Mouse (Mus musculus) gastrocnemius, postnatal 36 days (tissue): ENCODE results near the gene Hdac7. TPM values are rescaled to one million over a fixed set of nuclear protein-coding genes. Genes with fewer than 3 reads are reported as not detected.

ENCODE experiments used
- DNase-seq, 2 experiments: peaks; one replicate each; pipeline ENCODE4 v3.0.0; 2022
- intact Hi-C: fragments of 180-260 bp; cut with DNase I; formaldehyde crosslinking; loops from one replicate; pipeline ENCODE4 v1.15.1; 2025
- total RNA-seq, 2 experiments: library from RNA; stranded (reverse); gene quantifications; 2 replicates each; pipeline ENCODE4 v1.2.3; 2021

The Hdac7 gene
- total RNA-seq, 2 experiments from 2014 or later: 10.6 to 11.8 TPM

DNA sequence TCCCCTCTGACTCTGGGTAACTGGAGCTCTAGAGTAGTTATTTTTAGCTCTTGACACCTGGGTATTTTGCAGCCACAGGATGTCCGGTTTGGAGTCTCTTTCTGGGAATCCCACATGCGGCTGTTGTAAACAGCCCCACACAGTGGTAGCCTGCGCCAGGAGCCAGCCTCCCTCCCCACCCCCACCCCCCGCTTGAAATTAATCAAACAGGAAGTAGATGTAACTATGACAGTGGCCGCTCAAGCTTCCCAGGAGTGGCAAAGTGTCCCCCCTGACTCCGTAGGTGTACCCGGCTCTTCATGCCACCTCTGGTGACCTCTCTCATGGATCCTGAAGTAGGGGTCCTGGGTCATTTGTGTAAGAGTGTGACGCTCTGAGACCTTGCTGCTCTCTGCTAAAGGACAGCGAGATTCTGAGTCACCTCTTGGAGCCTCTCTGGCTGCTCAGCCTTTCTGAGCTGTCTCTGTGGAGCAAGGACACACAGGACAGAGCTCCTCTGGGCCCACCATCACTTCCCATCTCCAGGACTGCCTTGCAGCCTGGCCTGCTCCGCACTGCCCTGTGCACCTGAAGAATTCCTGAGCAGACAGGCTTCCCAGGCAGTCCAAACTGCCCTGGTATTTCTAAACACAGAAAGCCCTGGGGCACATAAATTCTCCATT is 22.9 kb downstream of the Hdac7 start:
- no peak for DNase-seq
- intact Hi-C loops: no loop called here

- DNase-seq: no peak
- intact Hi-C loops: no loop called here
Measured at GRCm38 (mm10) chr15:97819937-97820336, 24.4 kb downstream of the Hdac7 start.

DNA sequence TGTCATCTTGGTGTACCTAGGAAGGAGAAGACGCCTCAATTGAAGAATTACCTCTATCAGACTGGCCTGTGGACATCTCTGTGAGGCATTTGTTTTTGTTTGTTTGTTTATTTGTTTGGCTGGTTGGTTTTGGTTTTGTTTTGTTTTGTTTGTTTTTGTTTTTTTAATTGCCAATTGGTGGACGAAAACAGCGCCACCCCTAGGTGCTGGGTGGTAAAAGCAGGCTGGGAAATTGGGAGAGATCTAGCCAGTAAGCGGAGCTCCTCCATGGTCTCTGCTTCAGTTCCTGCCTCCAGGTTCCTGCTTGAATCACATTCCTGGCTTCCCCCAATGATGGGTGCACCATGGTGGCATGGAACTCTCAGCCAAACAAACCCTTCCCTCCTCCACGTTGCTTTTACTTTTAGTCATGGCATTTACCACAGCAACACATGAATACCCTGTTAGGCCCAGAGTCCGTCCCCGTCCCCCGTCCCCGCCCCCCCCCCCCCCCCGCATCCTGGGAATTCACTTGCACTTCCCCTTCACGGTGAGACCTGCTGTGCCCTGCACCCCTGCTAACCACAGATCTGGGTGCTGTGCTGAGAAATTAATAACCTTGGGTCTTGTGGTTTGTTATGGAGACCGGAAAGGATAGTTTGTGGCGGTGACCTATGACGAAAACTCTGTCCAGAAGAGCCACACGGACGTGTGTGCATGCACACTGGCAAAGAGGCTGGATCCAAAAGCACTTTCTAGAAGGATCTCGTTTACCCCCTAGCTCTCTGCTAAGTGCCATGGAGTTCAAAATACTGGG is 27.9 kb downstream of the Hdac7 start:
- DNase-seq: no peak
- intact Hi-C loops: no loop called here

GRCm38 (mm10) chr15:97815254-97815653 is 29.0 kb downstream of the Hdac7 start:
- DNase-seq: no peak
- intact Hi-C loops: no loop called here

DNA sequence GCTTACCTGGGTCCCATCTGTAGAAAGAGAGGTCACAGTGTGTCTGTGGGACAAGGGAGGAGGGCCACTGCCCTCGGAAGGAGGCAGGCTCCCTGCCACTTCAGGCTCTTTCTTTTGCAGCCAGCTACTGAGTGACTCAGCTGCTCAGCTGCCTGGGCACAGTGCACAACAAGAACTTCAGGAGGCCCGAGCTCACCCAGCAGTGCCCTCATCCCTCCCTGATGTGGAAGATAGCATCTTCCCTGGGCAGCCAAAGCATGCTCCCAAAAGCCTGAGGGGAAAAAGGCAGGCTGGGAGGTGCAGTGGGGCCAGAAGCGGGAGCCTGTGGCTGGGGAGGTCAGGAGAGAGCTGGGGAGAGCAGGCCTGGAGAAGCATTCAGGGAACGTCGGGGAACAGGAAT is 29.6 kb downstream of the Hdac7 start:
- no peak for DNase-seq
- intact Hi-C loops: no loop called here

DNA sequence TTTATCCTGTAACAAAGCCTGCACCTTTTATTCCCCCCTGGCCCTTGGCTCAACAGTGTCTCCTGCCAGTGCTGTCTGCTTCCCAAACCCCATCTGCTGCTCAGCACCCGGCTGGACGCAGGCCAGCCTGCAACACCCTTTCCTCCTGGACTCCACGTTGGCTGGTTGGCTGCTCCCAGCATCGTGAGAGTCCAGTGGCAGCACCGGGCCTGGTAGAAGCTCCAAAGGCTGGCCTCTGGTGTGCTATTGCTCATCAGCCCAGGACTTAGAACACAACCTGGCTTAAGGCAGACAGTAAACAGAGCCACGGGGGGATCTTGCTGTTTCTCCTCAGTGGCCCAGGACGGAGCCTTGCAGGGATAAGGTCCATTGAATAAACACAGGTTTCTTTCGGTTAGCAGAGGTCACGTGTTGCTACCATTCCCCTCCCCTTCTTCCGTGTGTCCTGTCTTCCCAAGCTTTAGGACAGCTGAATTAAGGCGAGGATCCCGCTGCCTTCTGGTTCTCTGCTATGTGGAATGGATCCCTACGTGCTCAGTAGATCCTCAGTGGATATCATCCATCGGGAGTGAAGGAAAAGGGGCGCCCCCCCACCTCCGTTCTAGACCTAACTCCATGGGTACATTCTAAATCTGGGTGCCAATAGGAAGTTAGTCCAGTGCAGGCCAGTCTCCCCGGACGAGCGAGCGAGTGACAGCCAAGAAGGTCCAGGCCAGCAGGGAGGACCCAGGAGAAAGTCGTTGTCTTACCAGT is 30.7 kb downstream of the Hdac7 start:
- intact Hi-C loops: no loop called here
- DNase-seq: no peak

GRCm38 (mm10) chr15:97812875-97813274 is 31.4 kb downstream of the Hdac7 start:
- intact Hi-C loops: no loop called here
- DNase-seq: no peak

- DNase-seq: peak; percentile 72 to 85
- intact Hi-C loops: no loop called here
Measured at GRCm38 (mm10) chr15:97812126-97812525, 32.2 kb downstream of the Hdac7 start.

DNA sequence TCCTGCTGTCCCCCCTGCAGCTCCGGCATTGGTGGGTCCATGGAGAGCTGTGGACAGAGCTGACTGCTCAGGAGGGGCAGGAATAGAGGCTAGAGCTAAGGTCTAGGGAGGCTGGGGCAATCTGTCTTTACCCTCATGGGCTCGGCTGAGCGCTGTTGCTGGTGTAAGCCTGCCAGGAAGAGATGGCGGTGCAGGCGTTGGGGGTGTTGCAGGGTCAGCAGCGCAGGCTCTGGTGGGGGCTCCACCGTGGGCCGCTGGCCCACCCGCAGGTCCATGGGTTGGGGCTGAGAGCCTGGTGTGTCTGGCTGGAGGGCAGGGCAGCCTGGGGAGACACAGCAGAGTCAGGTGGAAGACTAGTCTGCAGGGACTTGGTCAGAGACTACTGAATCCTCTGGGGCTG is 33.0 kb downstream of the Hdac7 start:
- intact Hi-C loops: no loop called here
- no peak for DNase-seq

- no peak for DNase-seq
- intact Hi-C loops: no loop called here
Measured at GRCm38 (mm10) chr15:97810399-97810798, 33.9 kb downstream of the Hdac7 start.

DNA sequence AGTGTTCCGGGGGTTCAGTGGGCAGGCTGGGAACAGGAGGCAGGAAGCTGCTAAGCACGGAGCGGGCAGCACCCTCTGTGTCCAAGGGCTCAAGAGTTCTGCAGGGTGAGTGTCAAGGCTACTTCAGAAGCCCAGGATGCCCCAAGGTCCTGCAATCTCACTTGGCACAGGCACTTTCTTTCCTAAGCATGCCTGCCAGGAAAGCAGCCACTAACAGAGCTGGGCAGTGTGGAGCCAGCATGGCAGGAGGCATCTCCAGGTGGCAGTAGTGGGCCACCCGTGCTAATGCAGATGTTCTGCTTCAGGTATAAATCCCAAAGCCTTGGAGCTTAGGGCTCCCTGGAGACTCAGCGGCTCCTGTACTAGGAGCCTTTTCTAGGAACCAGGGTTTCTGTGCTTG is 34.4 kb downstream of the Hdac7 start:
- intact Hi-C loops: loop anchor here (2.0 kb wide), 1 partner anchor 41 kb away; no protein-coding TSS in a partner anchor
- DNase-seq: no peak

DNA sequence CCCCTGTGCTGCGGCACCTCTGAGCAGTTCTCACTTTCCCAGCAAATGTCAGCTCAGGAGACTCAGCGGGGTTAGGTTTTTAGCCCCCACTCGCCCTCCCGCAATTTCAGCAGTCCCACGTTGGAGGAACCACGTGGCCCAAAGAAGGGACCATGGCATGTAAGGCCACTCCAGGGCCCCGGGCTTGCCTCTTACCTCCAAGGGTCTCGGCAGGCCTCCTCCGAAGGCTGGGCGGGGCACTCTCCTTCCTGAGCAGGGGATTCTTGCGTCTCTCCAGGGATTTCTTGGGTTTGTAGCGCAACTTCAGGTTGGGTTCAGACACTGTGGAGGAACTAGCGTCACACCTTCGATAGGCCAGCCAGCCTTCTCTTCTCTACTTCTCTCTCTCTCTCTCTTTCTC is 35.1 kb downstream of the Hdac7 start:
- intact Hi-C loops: loop anchor here (2.0 kb wide), 1 partner anchor 42 kb away; no protein-coding TSS in a partner anchor
- no peak for DNase-seq

DNA sequence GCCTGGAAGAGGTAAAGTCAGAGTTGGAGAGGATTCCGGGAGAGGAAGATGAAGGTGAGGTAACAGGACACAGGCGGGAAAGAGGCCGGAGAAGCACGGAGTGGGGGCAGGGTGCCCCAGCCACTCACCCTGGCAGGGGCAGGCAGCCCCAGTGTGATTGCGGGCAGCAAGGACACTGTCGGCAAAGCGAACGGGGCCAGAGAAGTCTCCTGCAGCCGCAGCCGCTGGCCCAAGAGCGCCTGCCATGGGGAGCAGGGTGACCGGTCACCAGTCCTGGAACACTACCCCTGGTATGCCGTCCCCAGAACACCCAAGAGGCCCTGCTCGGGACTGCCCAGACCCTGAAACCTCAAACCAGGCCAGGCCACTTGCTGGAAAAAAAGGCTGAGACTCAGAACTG is 35.8 kb downstream of the Hdac7 start:
- no peak for DNase-seq
- intact Hi-C loops: loop anchor here (2.0 kb wide), 1 partner anchor 42 kb away; no protein-coding TSS in a partner anchor

GRCm38 (mm10) chr15:97807867-97808266 is 36.4 kb downstream of the Hdac7 start:
- intact Hi-C loops: loop anchor here (2.0 kb wide), 1 partner anchor 43 kb away; no protein-coding TSS in a partner anchor

GRCm38 (mm10) chr15:97802575-97802974 is 41.7 kb downstream of the Hdac7 start:
- DNase-seq: no peak
- intact Hi-C loops: no loop called here

More at GRCm38 (mm10) chr15:97807867-97808266, 36.4 kb downstream of the Hdac7 start:
- no peak for DNase-seq

DNA sequence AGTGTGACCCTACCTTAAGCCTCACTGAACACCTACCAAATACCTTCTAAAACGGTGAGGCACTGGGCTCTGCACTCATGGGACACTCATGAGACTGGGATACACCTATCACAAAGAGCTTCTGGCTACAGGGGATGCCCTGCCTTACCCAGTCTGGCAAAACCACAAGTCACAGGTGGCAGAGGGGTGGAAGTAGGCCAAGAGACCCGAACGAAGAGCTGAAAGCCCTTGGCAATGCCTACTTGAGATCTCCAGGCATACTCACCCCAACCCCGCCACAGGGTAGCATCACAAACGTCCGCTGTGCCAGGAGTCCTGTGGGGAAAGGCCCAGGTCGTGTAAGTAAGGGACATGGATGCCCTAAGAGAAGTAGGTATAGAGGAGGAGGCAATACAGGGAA is 42.5 kb downstream of the Hdac7 start:
- intact Hi-C loops: no loop called here
- no peak for DNase-seq

DNA sequence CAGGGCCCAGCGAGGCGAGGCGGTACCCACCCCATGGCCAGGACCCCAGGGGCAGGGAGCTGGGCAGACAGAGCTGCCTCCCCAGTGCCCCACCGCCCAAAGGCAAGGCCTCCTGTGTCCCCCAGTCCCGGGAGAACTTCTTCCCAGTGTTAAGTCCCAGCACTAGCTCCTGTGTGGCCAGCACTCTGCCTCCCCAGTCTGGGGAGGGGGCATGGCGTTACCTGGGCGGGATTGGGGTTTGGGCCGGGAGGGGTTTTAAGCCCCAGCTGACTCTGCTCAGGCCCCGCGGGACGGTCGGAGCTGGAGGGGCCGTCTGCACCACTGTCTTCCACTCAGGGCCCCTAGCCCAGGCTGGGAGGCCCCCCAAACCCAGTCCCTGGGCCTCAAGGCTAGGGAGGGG is 43.4 kb downstream of the Hdac7 start:
- DNase-seq: no peak
- intact Hi-C loops: no loop called here

- no peak for DNase-seq
- intact Hi-C loops: no loop called here
Measured at GRCm38 (mm10) chr15:97799446-97799845, 44.9 kb downstream of the Hdac7 start.

GRCm38 (mm10) chr15:97798134-97798533 is 46.2 kb downstream of the Hdac7 start:
- intact Hi-C loops: no loop called here
- DNase-seq: no peak

DNA sequence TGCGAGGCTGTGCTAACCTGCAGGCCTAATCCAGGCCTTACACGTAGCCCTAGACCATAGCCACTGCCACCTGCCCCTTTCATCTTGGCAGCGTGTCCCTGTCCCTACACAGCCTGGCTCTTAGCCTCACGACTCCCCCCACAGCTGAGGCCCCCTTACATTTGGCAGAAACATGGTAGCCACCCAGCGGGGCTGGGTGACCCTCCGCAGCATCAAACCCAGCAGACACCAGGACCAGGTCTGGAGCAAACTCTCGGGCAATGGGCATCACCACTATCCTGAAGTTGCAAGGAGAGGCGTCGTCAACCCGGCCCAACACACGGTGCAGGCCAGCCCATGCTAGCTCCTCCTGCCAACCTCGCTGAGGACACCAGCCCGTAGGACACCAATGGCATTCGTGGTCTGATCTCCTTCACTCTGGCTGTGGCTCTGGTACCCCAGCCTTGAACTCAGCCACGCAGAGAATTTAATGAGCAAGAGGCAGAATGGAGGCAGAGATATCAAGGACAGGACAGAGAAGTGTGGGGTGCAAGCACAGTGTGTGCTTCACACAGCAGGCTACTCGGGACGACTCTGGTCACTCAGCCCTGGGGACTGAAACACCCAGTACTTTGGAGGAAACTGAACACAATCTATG is 47.5 kb downstream of the Hdac7 start:
- intact Hi-C loops: no loop called here
- no peak for DNase-seq
